Mouse (Mus musculus) forebrain, embryonic 12.5 days (tissue): Measurements from ENCODE around the gene Dock1. TPM values are rescaled to one million over a fixed set of nuclear protein-coding genes. Genes with fewer than 3 reads are reported as not detected.

ENCODE experiments used
- ATAC-seq: fragments of 200-750 bp; cut with Nextera tagmentation; 2 replicates; pipeline ENCODE4 v1.8.0; 2017; ENCODE audit warnings: moderate TSS enrichment; ENCODE audit not compliant: low FRiP score
- H3K27ac ChIP-seq: fragments of 300-500 bp; sonication (generic); 2 replicates; pipeline ENCODE4 v1.5.1; 2016; ENCODE audit warnings: mild to moderate bottlenecking
- H3K27me3 ChIP-seq: fragments of 300-500 bp; sonication (generic); 2 replicates; pipeline ENCODE4 v1.6.1; 2016; ENCODE audit warnings: mild to moderate bottlenecking
- H3K36me3 ChIP-seq: fragments of 300-500 bp; sonication (generic); replicated peaks from 2 replicates; pipeline ENCODE4 v1.6.1; 2016; ENCODE audit warnings: mild to moderate bottlenecking
- H3K4me1 ChIP-seq: fragments of 300-500 bp; sonication (generic); 2 replicates; pipeline ENCODE4 v1.6.1; 2016
- H3K4me2 ChIP-seq: fragments of 300-500 bp; sonication (generic); 2 replicates; pipeline ENCODE4 v1.6.1; 2016; ENCODE audit warnings: mild to moderate bottlenecking, moderate library complexity
- H3K4me3 ChIP-seq: fragments of 300-500 bp; sonication (generic); replicated peaks from 2 replicates; pipeline ENCODE4 v1.5.1; 2016; ENCODE audit warnings: mild to moderate bottlenecking
- H3K9ac ChIP-seq: fragments of 300-500 bp; sonication (generic); 2 replicates; pipeline ENCODE4 v1.6.1; 2016; ENCODE audit warnings: mild to moderate bottlenecking
- H3K9me3 ChIP-seq: fragments of 300-500 bp; sonication (generic); 2 replicates; pipeline ENCODE4 v1.6.1; 2016
- WGBS: fragments of 180-500 bp; shearing (Covaris S2); methylation state at CpG from one replicate; pipeline ENCODE4 v1.1.7; 2016; 5-methylcytosine and 5-hydroxymethylcytosine counted together
- polyA plus RNA-seq: library from polyadenylated mRNA; unstranded; fragments of >200 nt; fragmentation: Nextera tagmentation; extraction: Ambion mirVana; gene quantifications from 2 replicates; pipeline ENCODE4 v1.2.1, GENCODE M21; 2016

Gene Dock1
- polyA plus RNA-seq, 1 experiment from 2014 or later: 24.4 TPM

DNA sequence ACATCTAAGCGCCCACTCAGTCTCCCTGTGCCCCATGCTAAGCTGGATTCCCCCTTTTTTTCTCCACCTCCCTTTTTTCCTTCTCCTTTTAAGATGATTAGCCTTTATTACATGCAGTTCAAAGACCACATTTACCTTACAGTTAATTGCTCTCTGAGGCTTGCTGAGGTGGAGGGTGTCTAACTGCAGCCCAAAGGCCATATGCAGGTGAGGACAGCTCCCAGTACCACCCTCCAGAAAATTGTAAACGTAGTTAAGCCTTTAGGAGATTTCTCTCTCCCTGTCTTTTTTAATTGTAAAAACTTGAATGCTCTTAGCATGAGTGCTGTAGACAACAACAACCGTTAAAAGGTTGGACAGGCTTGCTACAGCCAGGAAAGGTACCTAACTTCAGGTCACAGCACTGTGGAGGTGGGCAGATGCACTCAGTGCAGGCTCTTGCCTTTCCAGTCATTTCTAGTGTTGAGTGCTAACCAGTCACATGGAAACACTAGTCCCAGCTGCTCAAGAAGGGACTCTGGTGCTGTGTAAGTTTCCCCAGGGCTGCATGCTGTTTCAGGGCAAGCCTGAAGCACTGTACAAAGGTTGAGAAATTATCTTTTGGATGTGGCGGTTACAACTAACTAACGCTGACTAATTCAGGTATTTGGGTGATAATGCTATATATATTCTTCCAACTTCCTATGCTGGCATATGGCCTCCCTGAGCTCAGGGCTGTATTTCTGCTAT, 56.2 kb downstream of the Dock1 start:
- H3K27me3 ChIP-seq: no peaks in the 10 kb centered on the region
- no peaks in the 10 kb centered on the region for H3K9me3 ChIP-seq
- ATAC-seq: no peak
- H3K4me1 ChIP-seq: peaks cover 11% of the 10 kb centered on the region
- H3K27ac ChIP-seq: no peak overlapping the region
- no peaks in the 10 kb centered on the region; the same call in 1 of the 2 replicates for H3K36me3 ChIP-seq
- no peak overlapping the region for H3K4me2 ChIP-seq
- WGBS: 90% methylated on average over 5 of the region's 5 CpGs
- no peak overlapping the region for H3K4me3 ChIP-seq
- no peak overlapping the region for H3K9ac ChIP-seq

DNA sequence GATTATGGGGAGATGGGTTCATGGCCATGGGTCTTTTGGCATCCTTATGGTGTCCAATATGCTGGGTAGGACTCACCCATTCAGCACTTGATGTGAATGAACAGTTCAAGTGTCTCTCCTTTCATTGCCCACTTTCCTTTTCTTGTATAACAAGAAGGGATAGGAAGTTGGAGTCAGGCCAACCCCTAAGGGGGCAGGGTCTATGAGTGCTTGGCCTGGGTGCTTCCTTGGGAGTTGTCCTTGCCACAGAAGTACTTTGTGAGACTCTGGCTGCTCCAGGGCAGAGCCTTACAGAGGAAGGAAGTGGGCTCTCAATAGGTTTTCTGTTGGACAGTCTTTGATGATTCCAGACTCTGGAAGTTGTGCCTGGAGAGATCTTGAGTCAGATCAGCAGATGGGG, 58.9 kb downstream of the Dock1 start:
- ATAC-seq: no peak
- Histone ChIP-seq H3K4me3 (no peak overlapping the region), H3K27me3 (no peaks in the 10 kb centered on the region), H3K36me3 (no peaks in the 10 kb centered on the region; the same call in 1 of the 2 replicates), H3K9me3 (no peaks in the 10 kb centered on the region), H3K4me2 (no peak overlapping the region), H3K27ac (no peak overlapping the region), H3K9ac (no peak overlapping the region), H3K4me1 (peaks cover 11% of the 10 kb centered on the region)

DNA sequence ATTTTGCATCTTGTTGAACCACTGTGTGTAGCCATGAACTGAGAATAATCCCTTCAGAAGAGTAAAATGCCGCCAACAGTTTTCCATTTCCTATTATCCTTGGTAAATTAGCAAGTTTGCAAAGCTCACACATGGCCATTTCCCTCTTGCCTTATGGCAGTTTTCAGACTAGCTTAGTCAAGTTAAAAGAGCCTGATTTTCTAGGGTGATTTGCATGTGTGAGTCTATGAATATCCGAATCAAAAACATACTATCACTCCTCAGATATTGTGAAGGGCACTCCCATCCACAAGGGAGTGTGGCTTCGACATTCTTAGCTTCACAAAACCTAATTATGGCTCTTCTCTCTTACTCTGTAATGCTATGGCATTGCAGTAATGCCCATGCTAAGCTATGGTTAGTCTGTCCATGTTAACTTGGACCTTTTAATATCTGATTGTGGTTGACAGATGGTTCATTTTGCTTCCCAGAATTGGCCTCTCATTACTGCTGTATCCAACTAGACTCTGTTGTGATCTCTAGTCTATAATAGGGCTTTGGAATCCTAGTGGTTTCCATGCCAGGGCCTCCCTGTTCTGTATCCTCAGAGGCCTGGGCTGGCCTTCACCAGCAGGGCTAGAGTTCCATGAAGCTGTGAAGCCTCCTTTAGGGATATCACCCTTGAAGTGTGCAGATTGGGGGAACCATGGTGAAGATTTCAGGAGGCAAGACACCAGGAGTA, 60.1 kb downstream of the Dock1 start:
- H3K36me3 ChIP-seq: no peaks in the 10 kb centered on the region; the same call in 1 of the 2 replicates
- 87% methylated on average over 3 of the region's 3 CpGs for WGBS
- H3K4me3 ChIP-seq: no peak overlapping the region
- no peaks in the 10 kb centered on the region for H3K27me3 ChIP-seq
- H3K9ac ChIP-seq: no peak overlapping the region
- ATAC-seq: no peak
- no peak overlapping the region for H3K27ac ChIP-seq
- H3K4me1 ChIP-seq: peaks cover under 1% of the 10 kb centered on the region
- no peak overlapping the region for H3K4me2 ChIP-seq
- no peaks in the 10 kb centered on the region for H3K9me3 ChIP-seq

DNA sequence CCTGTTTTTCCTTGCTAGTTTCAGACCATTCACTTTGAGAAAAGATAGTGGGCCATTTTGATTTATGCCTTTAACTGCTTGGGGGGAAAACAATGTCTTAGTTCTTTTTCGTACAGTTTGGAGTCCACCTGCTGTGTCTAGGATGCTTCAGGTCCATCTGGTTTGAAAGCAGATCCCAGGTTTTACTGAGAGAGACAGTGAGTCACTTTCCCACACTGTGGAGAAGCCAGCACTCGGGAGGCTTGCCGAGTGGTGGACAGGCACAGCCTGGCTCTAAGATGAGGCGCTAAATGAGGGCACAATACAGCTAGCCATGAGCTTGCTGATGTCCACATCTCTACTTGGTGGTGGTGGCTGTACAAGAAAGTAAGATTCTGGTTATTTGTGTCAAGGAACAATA, 76.6 kb downstream of the Dock1 start:
- H3K27me3 ChIP-seq: no peaks in the 10 kb centered on the region
- WGBS: 90% methylated on average over 4 of the region's 4 CpGs
- no peak overlapping the region for H3K27ac ChIP-seq
- H3K4me2 ChIP-seq: no peak overlapping the region
- no peaks in the 10 kb centered on the region for H3K9me3 ChIP-seq
- 0 out of 2 replicates have a peak, but pooled peaks cover 3% of the 10 kb centered on the region for H3K4me1 ChIP-seq
- peaks cover 18% of the 10 kb centered on the region for H3K36me3 ChIP-seq
- no peak for ATAC-seq
- H3K9ac ChIP-seq: no peak overlapping the region
- H3K4me3 ChIP-seq: no peak overlapping the region

DNA sequence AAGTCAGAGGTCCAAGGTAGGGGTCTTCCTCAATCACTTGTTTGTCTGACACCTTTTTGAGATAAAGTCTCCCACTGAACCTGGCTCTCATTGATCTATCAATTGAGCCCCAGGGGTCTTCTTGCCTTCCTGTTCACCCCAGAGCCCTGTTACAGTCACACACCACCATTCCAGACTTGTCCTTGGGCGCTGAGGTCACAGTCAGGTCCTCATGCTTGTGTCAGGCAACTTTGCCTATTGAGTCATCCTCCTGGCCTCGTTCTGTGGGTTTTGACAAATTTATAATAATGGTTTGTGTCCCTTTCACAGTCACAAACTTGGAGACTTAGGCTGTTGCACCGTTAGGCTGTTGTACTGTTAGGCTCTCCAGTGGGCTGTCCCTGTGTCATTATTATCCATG, 77.9 kb downstream of the Dock1 start:
- H3K4me1 ChIP-seq: 0 out of 2 replicates have a peak, but pooled peaks cover 10% of the 10 kb centered on the region
- H3K27ac ChIP-seq: no peak overlapping the region
- ATAC-seq: no peak
- H3K9me3 ChIP-seq: no peaks in the 10 kb centered on the region
- no peak overlapping the region for H3K4me2 ChIP-seq
- peaks cover 18% of the 10 kb centered on the region for H3K36me3 ChIP-seq
- no peak overlapping the region for H3K9ac ChIP-seq
- WGBS: 97% methylated on average over 3 of the region's 3 CpGs
- no peak overlapping the region for H3K4me3 ChIP-seq
- no peaks in the 10 kb centered on the region for H3K27me3 ChIP-seq

DNA sequence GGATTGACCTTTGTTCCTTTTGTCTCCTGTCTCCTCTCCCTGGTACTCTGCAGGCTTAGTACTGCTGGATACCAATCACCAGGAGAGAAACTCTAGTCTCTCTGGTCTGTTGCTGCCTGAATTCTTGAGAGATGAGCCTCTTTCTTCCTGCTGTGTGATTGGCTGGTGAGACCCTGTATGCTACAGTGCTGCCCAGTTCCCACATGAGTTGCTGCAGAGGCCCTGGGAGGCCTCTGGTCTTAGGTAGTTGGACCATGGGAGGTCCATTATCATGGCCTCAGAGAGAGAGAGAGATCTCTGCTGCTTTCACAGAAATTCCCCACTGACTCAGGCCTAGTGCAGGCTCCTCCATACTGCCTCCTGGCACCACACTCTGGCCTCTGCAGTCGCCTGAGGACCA, 79.2 kb downstream of the Dock1 start:
- no peak for ATAC-seq
- no peaks in the 10 kb centered on the region for H3K9me3 ChIP-seq
- H3K4me3 ChIP-seq: no peak overlapping the region
- no peak overlapping the region for H3K4me2 ChIP-seq
- 77% methylated on average over 1 of the region's 1 CpGs for WGBS
- 0 out of 2 replicates have a peak, but pooled peaks cover 10% of the 10 kb centered on the region for H3K4me1 ChIP-seq
- H3K27me3 ChIP-seq: no peaks in the 10 kb centered on the region
- H3K36me3 ChIP-seq: peaks cover 18% of the 10 kb centered on the region
- no peak overlapping the region for H3K27ac ChIP-seq
- no peak overlapping the region for H3K9ac ChIP-seq

DNA sequence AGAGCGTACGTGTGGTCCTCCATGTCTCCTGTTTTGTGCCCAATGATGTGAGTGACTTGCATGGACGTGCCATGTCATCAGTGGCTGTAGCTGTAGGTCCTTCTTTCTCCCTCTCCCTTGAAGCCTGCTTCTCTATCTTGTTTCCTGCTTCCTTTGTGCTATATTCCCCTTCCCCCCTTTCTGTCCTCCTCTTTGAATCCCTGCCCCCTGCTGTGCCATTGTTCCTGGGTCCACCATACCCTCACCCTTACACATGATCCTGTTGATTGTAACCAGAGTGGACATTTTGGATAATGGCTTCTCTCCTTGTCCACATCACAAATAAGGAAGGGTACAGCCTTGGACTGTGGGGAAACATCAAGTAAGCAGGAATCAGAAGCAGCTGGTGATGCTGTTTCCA, 81.0 kb downstream of the Dock1 start:
- Histone ChIP-seq H3K27me3 (no peaks in the 10 kb centered on the region), H3K9me3 (no peaks in the 10 kb centered on the region), H3K4me2 (no peak overlapping the region), H3K4me3 (no peak overlapping the region), H3K4me1 (0 out of 2 replicates have a peak, but pooled peaks cover 10% of the 10 kb centered on the region), H3K27ac (no peak overlapping the region), H3K9ac (no peak overlapping the region), H3K36me3 (peaks cover 19% of the 10 kb centered on the region)
- 82% methylated on average over 3 of the region's 3 CpGs for WGBS
- no peak for ATAC-seq

DNA sequence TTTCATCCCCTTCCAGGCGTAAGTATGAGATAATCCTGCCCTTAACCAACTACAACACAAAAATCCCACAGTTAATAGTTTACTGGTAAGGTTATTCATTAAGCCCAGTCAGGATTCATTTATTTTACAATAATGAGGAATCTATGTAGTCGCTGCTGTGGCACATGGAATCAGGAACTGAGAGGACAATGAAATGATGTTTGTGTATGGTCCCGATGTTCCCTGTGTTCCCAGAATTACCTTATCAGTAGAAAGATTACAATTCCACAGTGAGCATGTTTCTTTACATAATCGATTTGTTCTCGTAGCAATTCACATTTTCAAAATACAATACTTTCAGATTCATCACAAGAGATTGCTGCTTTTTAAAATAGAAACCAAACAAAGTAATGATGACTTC, 83.0 kb downstream of the Dock1 start:
- no peaks in the 10 kb centered on the region for H3K27me3 ChIP-seq
- H3K4me3 ChIP-seq: no peak overlapping the region
- no peak overlapping the region for H3K9ac ChIP-seq
- no peak overlapping the region for H3K27ac ChIP-seq
- H3K4me2 ChIP-seq: no peak overlapping the region
- H3K4me1 ChIP-seq: 0 out of 2 replicates have a peak, but pooled peaks cover 10% of the 10 kb centered on the region
- ATAC-seq: no peak
- H3K9me3 ChIP-seq: no peaks in the 10 kb centered on the region
- WGBS: 60% methylated on average over 5 of the region's 5 CpGs
- peaks cover 17% of the 10 kb centered on the region for H3K36me3 ChIP-seq

DNA sequence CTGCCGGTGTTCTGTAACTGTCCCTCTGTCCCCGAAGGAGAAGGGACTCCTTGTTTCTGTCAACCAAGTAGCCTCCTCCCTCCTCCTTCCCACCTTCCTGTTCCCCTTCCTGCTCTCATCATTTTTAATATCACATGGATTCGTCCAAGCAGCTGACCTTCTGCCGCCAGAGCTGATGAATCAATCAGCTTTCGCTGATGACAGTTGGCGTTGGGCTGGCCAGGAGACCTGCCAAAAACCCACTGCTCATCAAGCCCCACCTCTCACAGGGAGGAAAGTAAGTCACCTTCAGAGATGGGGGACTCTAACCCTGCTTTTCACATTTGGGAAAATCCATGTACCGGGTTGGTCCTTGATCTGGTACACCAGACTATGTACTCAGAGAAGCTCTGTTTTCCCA, 87.2 kb downstream of the Dock1 start:
- H3K4me1 ChIP-seq: 0 out of 2 replicates have a peak, but pooled peaks cover 6% of the 10 kb centered on the region
- H3K9me3 ChIP-seq: no peaks in the 10 kb centered on the region
- no peaks in the 10 kb centered on the region for H3K27me3 ChIP-seq
- H3K9ac ChIP-seq: no peak overlapping the region
- no peak overlapping the region for H3K27ac ChIP-seq
- no peak for ATAC-seq
- peaks cover 28% of the 10 kb centered on the region; the same call in 1 of the 2 replicates for H3K36me3 ChIP-seq
- H3K4me2 ChIP-seq: no peak overlapping the region
- no peak overlapping the region for H3K4me3 ChIP-seq
- WGBS: 92% methylated on average over 7 of the region's 7 CpGs

DNA sequence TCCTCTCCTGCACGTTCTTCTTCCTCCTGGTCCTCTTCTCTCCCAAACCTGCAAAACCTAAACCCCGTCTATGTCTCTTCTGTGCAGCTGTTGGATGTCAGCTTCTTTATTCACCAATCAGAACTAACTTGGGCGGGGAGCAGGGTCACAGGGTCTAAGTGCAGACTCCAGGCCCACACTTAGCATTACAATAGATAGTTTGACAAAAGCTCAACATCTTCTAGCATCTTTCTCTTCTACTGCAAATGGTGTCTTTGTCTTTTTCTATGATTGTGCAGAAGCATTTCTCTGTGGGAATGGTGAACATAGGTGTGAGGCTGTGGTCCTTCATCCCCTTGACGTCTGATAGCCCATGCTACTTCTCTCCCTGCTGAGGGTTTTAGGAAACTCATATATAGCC, 91.3 kb downstream of the Dock1 start:
- ATAC-seq: no peak
- Histone ChIP-seq H3K9ac (no peak overlapping the region), H3K4me1 (no peaks in the 10 kb centered on the region), H3K27ac (no peak overlapping the region), H3K27me3 (no peaks in the 10 kb centered on the region), H3K36me3 (peaks cover 31% of the 10 kb centered on the region), H3K4me2 (no peak overlapping the region), H3K9me3 (no peaks in the 10 kb centered on the region), H3K4me3 (no peak overlapping the region)
- WGBS: 67% methylated on average over 4 of the region's 4 CpGs

DNA sequence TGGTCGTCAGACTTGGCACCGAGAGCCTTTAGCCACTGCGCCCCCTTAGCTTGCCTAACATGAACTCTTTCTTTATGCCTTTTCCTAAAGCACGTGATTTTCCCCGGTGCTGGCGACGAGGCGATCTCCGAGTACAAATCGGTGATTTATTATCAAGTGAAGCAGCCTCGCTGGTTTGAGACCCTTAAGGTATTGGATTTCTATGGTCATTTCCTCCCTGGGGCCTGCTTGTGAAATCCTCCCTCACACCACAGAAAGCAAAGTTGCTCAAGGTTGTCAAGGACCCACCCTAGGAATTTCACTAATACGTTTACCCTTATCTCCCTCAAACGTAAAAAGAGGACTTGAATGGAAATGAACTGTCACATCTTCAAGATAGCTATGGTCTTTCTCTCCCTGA, 94.7 kb downstream of the Dock1 start:
- Histone ChIP-seq H3K9me3 (no peaks in the 10 kb centered on the region), H3K36me3 (peaks cover 27% of the 10 kb centered on the region), H3K9ac (no peak overlapping the region), H3K4me3 (no peak overlapping the region), H3K27me3 (no peaks in the 10 kb centered on the region), H3K27ac (no peak overlapping the region), H3K4me1 (no peaks in the 10 kb centered on the region), H3K4me2 (no peak overlapping the region)
- WGBS: 92% methylated on average over 13 of the region's 13 CpGs
- ATAC-seq: no peak

DNA sequence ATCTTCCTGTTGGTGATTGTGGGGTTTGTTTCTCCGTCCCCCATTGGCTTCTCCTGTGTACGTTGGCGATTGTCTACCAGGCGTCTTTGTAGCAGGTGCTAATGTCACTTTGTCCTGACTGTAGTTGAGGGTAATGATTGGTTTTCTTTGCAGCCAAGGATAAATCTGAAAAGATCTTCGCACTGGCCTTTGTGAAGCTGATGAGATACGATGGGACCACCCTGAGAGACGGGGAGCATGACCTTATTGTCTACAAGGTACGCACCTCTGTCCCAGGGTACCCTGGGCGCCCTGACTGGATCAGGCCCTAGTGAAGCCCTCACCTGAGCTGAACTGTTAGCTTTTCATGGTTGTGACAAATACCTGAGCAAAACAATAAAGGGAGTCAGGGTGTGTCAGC, 100.9 kb downstream of the Dock1 start:
- Histone ChIP-seq H3K27ac (no peak overlapping the region), H3K27me3 (no peaks in the 10 kb centered on the region), H3K4me2 (no peak overlapping the region), H3K4me3 (no peak overlapping the region), H3K4me1 (peaks cover 19% of the 10 kb centered on the region), H3K36me3 (peaks cover 15% of the 10 kb centered on the region), H3K9me3 (no peaks in the 10 kb centered on the region), H3K9ac (no peak overlapping the region)
- ATAC-seq: no peak
- WGBS: 92% methylated on average over 9 of the region's 9 CpGs

DNA sequence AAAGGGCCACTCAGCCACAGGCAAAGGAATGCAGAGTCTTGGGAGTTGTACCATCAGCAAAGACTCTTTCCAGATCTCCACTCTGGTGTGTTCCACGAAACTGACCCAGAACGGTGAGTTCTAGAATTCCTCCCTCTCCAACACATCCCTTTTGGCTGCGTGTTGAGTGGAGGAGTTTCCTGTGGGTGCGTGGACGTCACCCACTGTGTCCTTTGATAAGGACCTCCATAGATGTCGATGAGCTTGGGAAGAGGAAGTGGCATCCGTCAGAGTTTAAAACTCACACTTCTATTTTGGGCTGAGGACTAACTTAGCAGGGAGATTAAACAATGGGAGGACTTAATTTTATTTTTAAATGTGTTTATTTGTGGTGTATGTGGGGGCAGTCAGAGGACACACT, 101.9 kb downstream of the Dock1 start:
- H3K9ac ChIP-seq: no peak overlapping the region
- H3K36me3 ChIP-seq: peaks cover 10% of the 10 kb centered on the region; the same call in 1 of the 2 replicates
- WGBS: 96% methylated on average over 7 of the region's 7 CpGs
- peaks cover 19% of the 10 kb centered on the region for H3K4me1 ChIP-seq
- no peak overlapping the region for H3K27ac ChIP-seq
- H3K4me3 ChIP-seq: no peak overlapping the region
- no peak overlapping the region for H3K4me2 ChIP-seq
- no peaks in the 10 kb centered on the region for H3K27me3 ChIP-seq
- H3K9me3 ChIP-seq: no peaks in the 10 kb centered on the region
- ATAC-seq: no peak
